Mouse (Mus musculus) midbrain, embryonic 11.5 days (tissue): ENCODE results near the gene Otop2. TPM values are rescaled to one million over a fixed set of nuclear protein-coding genes. Genes with fewer than 3 reads are reported as not detected.

ENCODE experiments used
- ATAC-seq: fragments of 200-750 bp; cut with Nextera tagmentation; 2 replicates; pipeline ENCODE4 v1.8.0; 2017; ENCODE audit warnings: moderate TSS enrichment, moderate library complexity; ENCODE audit not compliant: low FRiP score
- DNase-seq: peaks from one replicate; pipeline ENCODE4 v3.0.0; 2015; ENCODE audit warnings: low spot score; ENCODE audit errors: missing footprints
- H3K27ac ChIP-seq: fragments of 300-500 bp; sonication (generic); 2 replicates; pipeline ENCODE4 v1.5.1; 2014; ENCODE audit warnings: low read depth, low read length
- H3K27me3 ChIP-seq: fragments of 300-500 bp; sonication (generic); 2 replicates; pipeline ENCODE4 v1.6.1; 2014; ENCODE audit warnings: mild to moderate bottlenecking, low read length, moderate library complexity, mixed read lengths; ENCODE audit not compliant: control insufficient read depth, insufficient read depth
- H3K36me3 ChIP-seq: fragments of 300-500 bp; sonication (generic); 2 replicates; pipeline ENCODE4 v1.6.1; 2014; ENCODE audit warnings: mild to moderate bottlenecking, low read length, moderate library complexity, mixed read lengths; ENCODE audit not compliant: control insufficient read depth, insufficient read depth
- H3K4me1 ChIP-seq: fragments of 300-500 bp; sonication (generic); 2 replicates; pipeline ENCODE4 v1.6.1; 2014; ENCODE audit warnings: low read length; ENCODE audit not compliant: control insufficient read depth, insufficient read depth
- H3K4me2 ChIP-seq: fragments of 300-500 bp; sonication (generic); 2 replicates; pipeline ENCODE4 v1.6.1; 2014; ENCODE audit warnings: mild to moderate bottlenecking, moderate library complexity
- H3K4me3 ChIP-seq: fragments of 300-500 bp; sonication (generic); 2 replicates; pipeline ENCODE4 v1.5.1; 2014; ENCODE audit warnings: low read depth, low read length
- H3K9ac ChIP-seq: fragments of 300-500 bp; sonication (generic); 2 replicates; pipeline ENCODE4 v1.6.1; 2014; ENCODE audit warnings: low read length
- H3K9me3 ChIP-seq: fragments of 300-500 bp; sonication (generic); 2 replicates; pipeline ENCODE4 v1.6.1; 2016; ENCODE audit warnings: low read length; ENCODE audit not compliant: control insufficient read depth
- WGBS: fragments of 180-500 bp; shearing (Covaris S2); extraction: QIAGEN DNeasy Blood & Tissue Kit; methylation state at CpG from one replicate; pipeline ENCODE4 v1.1.7; 2014; 5-methylcytosine and 5-hydroxymethylcytosine counted together
- polyA plus RNA-seq: library from polyadenylated mRNA; unstranded; fragments of >200 nt; fragmentation: Nextera tagmentation; extraction: Ambion mirVana; gene quantifications from 2 replicates; pipeline ENCODE4 v1.2.1, GENCODE M21; 2014

The Otop2 gene
- polyA plus RNA-seq, 1 experiment from 2014 or later = not detected

DNA sequence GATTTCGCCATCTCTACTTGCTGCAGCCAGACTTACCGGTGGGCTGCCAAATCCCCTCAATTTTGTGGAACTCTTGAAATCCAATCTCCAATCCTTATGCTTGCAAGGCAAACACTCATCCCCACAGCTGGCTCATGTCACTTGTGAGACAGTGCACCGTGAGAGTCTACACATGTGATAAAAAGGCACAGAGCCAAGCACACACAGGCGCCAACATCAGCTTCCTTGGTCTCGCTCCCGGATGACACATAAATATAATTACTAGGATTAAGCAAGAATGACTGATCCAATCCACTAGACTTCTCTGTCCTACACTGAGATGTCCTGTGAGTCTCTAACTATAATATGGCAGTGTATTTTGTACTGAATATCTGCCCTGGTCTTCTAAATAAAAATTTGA, 16.0 kb upstream of the Otop2 start:
- WGBS = 91% methylated on average over 6 of the region's 6 CpGs
- no peaks in the 10 kb centered on the region for H3K9me3 ChIP-seq
- DNase-seq = no peak

DNA sequence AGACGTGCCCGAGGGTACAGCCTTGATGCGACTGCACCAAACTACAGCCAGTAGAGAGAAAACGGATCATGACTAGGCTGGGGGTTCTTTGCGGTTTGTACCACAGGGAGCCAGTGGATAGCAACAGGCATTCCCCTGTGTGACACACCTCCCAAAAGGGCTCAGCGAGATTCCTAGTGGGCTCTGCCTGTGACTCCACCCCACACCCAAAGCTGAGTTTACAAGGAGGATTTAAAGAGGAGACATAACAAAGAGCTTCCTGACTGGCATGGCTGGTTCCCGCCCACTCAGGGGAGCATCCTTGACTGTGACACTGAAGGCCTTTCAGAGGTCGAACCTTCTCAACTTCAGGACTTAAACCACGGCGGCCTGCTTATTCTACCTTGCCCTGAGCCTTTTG, 15.5 kb upstream of the Otop2 start:
- H3K27me3 ChIP-seq = no peaks in the 10 kb centered on the region
- H3K9ac ChIP-seq = 0 out of 2 replicates have a peak overlapping the region, but pooled peaks have one; percentile 4
- no peaks in the 10 kb centered on the region for H3K9me3 ChIP-seq
- DNase-seq (no peak), ATAC-seq (no peak)
- no peak overlapping the region for H3K4me2 ChIP-seq
- H3K36me3 ChIP-seq = no peaks in the 10 kb centered on the region
- H3K4me3 ChIP-seq = no peak overlapping the region
- no peak overlapping the region for H3K27ac ChIP-seq
- 76% methylated on average over 10 of the region's 10 CpGs for WGBS
- H3K4me1 ChIP-seq = no peaks in the 10 kb centered on the region; the same call in 1 of the 2 replicates

More for the DNA sequence above, 16.0 kb upstream of the Otop2 start:
- H3K27ac ChIP-seq = no peak overlapping the region
- no peaks in the 10 kb centered on the region for H3K36me3 ChIP-seq
- no peaks in the 10 kb centered on the region for H3K27me3 ChIP-seq
- no peak overlapping the region for H3K9ac ChIP-seq
- ATAC-seq = no peak
- H3K4me3 ChIP-seq = no peak overlapping the region
- no peak overlapping the region for H3K4me2 ChIP-seq
- H3K4me1 ChIP-seq = no peaks in the 10 kb centered on the region; the same call in 1 of the 2 replicates

DNA sequence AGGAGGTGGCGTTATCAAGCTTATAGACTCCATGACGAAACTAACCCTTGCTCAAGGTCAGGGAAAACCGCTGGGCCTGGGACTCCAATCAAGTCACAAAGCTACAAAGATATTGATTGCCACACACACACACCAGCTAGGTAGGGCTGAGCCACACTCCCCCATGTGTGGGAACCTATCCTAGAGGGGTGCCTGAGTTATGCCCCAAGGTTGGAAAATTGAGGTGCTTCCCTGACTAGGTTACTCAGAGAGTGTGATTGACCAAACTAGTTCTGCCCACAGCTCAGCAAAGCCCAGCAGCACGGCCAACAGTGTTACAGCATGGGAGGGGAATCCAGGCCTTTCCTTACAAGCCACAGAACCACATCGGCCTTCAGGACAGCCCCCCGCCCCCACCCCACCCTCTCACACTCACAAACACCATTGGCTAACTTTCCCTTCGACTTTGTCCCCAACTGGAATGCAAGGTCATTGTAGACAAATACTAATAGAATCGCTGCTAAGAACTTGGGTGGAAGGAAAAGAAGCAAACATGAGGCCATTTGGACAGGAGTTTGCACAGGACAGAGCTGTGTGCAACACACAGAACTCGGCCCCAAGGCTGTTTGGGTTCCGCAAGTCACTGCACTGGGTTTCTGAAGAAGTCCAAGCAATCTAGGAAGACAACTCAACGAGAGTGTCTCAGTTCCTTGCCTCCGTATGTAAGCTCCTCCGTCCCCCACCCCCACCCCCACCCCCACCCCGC, 14.2 kb upstream of the Otop2 start:
- Histone ChIP-seq H3K27me3 (0 out of 2 replicates have a peak, but pooled peaks cover 5% of the 10 kb centered on the region), H3K9me3 (no peaks in the 10 kb centered on the region), H3K27ac (no peak overlapping the region), H3K9ac (no peak overlapping the region), H3K4me1 (no peaks in the 10 kb centered on the region), H3K4me3 (no peak overlapping the region), H3K4me2 (no peak overlapping the region), H3K36me3 (no peaks in the 10 kb centered on the region)
- ATAC-seq = no peak
- 73% methylated on average over 14 of the region's 14 CpGs for WGBS
- no peak for DNase-seq

DNA sequence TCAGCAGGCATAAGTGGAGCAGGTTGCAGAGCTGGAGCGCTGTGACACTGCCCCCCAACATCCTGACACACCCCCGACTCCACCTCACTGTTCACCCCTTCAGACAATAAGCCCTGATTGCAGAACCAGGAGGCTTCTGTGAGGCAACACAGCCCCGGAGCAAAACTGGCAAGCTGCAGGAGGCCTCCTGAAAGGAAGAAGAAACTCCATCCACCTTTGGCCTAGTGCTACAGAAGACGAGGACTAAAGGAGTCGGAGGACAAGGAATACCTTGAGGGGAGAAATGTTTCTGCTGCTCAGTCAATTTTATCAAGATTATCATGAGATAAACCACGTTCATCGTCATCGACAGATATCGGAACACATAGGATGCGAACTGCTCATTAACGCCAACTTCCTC, 11.0 kb upstream of the Otop2 start:
- WGBS = 94% methylated on average over 11 of the region's 11 CpGs
- Histone ChIP-seq H3K4me1 (no peaks in the 10 kb centered on the region), H3K9me3 (no peaks in the 10 kb centered on the region), H3K4me3 (no peak overlapping the region), H3K27ac (no peak overlapping the region), H3K36me3 (no peaks in the 10 kb centered on the region), H3K27me3 (0 out of 2 replicates have a peak, but pooled peaks cover 5% of the 10 kb centered on the region), H3K4me2 (no peak overlapping the region), H3K9ac (no peak overlapping the region)
- DNase-seq = no peak
- no peak for ATAC-seq

DNA sequence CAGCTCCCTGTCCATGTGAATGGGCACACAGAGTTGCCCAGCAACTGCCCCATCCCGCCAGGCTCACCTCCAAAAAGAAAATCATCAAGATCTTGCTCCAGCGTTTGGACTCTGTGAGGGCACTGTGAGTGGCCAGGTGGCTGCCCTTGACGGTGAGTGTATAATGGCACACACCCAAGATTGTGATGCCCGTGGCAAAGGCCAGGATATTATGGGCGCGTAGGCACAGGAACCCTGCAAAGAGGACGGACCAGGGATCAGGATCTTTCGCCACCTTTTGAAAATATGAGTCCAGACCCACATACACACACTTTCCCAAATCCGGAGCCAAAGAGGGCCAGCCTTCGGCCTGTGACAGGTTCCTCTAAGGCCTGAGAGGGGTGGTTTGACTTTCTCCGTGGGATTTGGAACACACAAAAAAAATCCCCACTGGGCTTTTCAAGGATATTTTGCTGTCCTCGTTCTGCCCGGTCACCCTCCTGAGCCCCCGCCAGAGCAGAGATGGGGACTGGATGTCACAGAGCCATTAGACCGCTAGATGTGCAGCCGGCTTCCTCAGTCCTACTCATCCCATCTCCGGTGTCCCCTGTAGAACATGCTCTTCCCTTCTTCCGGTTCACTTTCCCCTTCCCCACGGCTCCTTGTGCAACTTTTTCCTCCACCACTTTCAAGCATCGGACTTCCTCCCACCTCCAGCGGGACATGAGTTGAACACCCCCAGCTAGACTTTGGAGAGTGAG, 10.3 kb upstream of the Otop2 start:
- no peak overlapping the region for H3K27ac ChIP-seq

DNA sequence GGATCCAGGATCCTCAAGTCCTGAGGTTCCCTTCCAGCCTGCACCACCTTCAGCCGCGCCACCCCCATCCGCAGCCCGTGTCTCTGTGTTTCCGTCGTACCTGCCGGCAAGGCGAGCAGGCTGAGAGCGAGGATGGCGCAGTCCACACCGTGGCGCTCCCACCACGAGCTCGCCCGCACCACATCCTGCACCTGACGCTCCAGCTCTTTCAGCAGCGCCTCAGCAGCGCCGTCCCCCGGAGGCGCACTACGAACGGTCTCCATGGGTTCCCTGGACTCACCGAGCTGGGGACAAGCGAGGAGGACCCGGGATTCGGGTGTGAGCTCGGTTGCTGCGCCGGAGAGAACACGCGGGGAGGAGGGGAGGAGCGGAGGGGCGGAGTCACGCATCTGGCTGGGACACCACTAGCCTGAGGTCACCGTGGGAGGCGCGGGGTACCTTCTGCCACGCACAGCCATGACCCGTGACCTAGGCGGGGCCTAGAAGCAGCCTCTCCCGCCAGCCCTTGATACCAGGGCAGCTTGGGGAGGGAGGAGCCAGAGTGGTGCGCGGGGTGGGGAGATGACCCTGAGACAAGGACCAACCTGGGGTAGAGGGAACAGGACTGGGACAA, 9.6 kb upstream of the Otop2 start, which contains the start of gene Fads6:
Gene Fads6, minus strand, starts transcription at position 450 of the 613 bp plus-strand sequence.
- no peaks in the 10 kb centered on the region for H3K4me1 ChIP-seq
- no peaks in the 10 kb centered on the region for H3K36me3 ChIP-seq
- ATAC-seq (peak; percentile 70), DNase-seq (peak; percentile 92)
- WGBS = 1% methylated on average over 43 of the region's 44 CpGs
- H3K9me3 ChIP-seq = no peaks in the 10 kb centered on the region
- H3K9ac ChIP-seq = peak within 1 kb of the TSS; percentile 64
- H3K4me2 ChIP-seq = peak within 1 kb of the TSS; percentile 83
- H3K4me3 ChIP-seq = peak within 1 kb of the TSS; percentile 44
- H3K27ac ChIP-seq = no peak within 1 kb of the TSS
- 0 out of 2 replicates have a peak, but pooled peaks cover 5% of the 10 kb centered on the region for H3K27me3 ChIP-seq

More for the DNA sequence above, 10.3 kb upstream of the Otop2 start:
- WGBS = 60% methylated on average over 21 of the region's 21 CpGs
- Histone ChIP-seq H3K9ac (peak overlapping the region; percentile 64), H3K4me2 (peak overlapping the region; percentile 83), H3K27me3 (0 out of 2 replicates have a peak, but pooled peaks cover 5% of the 10 kb centered on the region), H3K4me1 (no peaks in the 10 kb centered on the region), H3K36me3 (no peaks in the 10 kb centered on the region), H3K4me3 (peak overlapping the region; percentile 44), H3K9me3 (no peaks in the 10 kb centered on the region)
- DNase-seq (no peak), ATAC-seq (no peak)

DNA sequence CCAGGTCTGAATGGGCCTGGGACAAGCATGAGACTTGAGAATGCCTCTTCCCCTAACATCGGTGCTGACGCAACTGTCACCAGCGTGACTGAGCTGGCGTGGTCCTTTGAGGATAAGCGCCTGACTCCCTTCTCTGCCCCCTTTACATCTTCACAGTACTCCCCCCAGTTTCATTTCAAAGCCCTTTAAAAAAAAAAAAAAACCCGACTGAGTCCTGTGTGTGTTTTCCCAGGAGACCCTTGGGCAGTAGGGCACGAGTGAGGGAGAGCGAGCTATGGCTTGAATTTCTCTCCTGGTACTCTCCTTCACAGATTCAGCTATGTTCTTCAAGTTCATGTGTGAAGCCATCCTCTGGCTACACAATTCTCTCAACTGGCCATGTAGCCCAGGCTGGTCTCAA, 8.8 kb upstream of the Otop2 start:
- no peaks in the 10 kb centered on the region for H3K9me3 ChIP-seq
- 62% methylated on average over 8 of the region's 8 CpGs for WGBS
- 0 out of 2 replicates have a peak, but pooled peaks cover 5% of the 10 kb centered on the region for H3K27me3 ChIP-seq
- H3K9ac ChIP-seq = no peak overlapping the region
- no peak for DNase-seq
- no peak for ATAC-seq
- no peaks in the 10 kb centered on the region for H3K4me1 ChIP-seq
- no peaks in the 10 kb centered on the region for H3K36me3 ChIP-seq
- H3K4me2 ChIP-seq = no peak overlapping the region
- no peak overlapping the region for H3K4me3 ChIP-seq
- H3K27ac ChIP-seq = no peak overlapping the region

DNA sequence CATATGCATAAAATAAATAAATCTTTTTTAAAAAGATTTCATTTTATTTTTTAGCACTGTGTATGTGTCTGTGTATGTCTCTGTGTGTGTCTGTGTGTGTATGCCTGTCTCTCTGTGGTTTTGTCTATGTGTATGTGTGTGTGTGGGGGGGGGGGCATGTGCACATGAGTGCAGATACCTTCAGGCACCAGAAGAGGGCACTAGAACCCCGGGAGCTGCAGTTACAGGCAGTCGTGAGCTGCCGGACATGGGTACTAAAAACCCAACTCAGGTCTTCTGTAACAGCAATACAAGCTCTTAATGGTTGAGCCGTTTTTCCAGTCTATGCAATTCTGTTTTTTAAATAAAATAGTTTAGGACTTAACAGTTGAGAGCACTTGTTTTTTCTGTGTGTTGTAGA, 6.2 kb upstream of the Otop2 start:
- no peak overlapping the region for H3K4me2 ChIP-seq
- no peak for DNase-seq
- no peaks in the 10 kb centered on the region for H3K9me3 ChIP-seq
- H3K36me3 ChIP-seq = no peaks in the 10 kb centered on the region
- no peak overlapping the region for H3K4me3 ChIP-seq
- 0 out of 2 replicates have a peak, but pooled peaks cover 5% of the 10 kb centered on the region for H3K27me3 ChIP-seq
- H3K4me1 ChIP-seq = no peaks in the 10 kb centered on the region
- no peak overlapping the region for H3K27ac ChIP-seq
- ATAC-seq = no peak
- WGBS = 85% methylated on average over 4 of the region's 4 CpGs
- no peak overlapping the region for H3K9ac ChIP-seq
